Comparison of ENCODE assay signal across 10 mouse cellular contexts in the genomic region with DNA sequence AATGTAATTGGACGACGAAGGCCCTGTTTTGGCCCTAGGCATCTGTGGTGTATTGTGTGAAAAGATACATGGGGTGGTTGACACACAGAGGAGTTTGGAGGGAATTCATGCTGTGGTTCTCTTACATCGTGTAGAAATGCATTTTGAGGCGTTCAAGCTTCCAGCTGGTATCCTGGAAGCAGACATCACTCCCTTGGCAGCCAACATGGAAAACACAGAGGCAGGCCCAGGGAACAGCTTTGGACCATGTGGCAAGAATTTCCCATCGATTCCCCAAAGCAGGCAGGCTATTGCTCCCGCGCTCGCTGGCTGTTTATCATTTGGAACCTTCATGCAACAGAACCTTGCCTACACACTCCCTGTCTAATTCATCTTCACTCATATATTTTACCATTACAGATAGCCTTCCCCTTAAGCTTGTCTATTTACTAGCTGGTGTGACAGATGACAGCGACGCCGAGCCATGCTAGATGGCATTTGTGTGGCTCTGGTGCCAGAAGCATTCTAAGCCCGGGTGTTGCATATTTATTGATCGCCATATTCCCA.
DNase-seq lines count a peak whose midpoint lies in the region; ATAC-seq lines count a peak whose summit lies in the region.
"Had no signal": no experiment of that assay in that cellular context is flagged by ENCODE, and none has a peak within 500 bp of the region (broad histone marks: within the 10 kb centered on the region; RNA-seq: fewer than 3 reads in every experiment).

No protein-coding gene starts in this region.

- no peak overlapping the region for H3K4me2 ChIP-seq in hindbrain, embryonic 15.5 days

- no peak overlapping the region for H3K4me3 ChIP-seq in hindbrain, embryonic 15.5 days
- H3K4me3 ChIP-seq in hindbrain, embryonic 10.5 days: no peak overlapping the region

- H3K9me3 ChIP-seq in hindbrain, embryonic 15.5 days: no peaks in the 10 kb centered on the region
- no peaks in the 10 kb centered on the region for H3K9me3 ChIP-seq in hindbrain, embryonic 10.5 days

- no peaks in the 10 kb centered on the region for H3K36me3 ChIP-seq in hindbrain, embryonic 15.5 days
- no peaks in the 10 kb centered on the region for H3K36me3 ChIP-seq in hindbrain, embryonic 10.5 days
- H3K36me3 ChIP-seq: G1E had no signal

- ATAC-seq in hindbrain, embryonic 15.5 days (ENCODE audit: low FRiP score, low read depth): no peak

- peak overlapping the region; percentile 40; the same call in 1 of the 2 replicates for H3K27ac ChIP-seq in hindbrain, embryonic 15.5 days (replicated peaks)
- H3K27ac ChIP-seq in hindbrain, embryonic 10.5 days: no peak overlapping the region

- H3K4me1 ChIP-seq in hindbrain, embryonic 15.5 days (replicated peaks): peaks cover 23% of the 10 kb centered on the region
- no peaks in the 10 kb centered on the region for H3K4me1 ChIP-seq in hindbrain, embryonic 10.5 days (replicated peaks)

- WGBS in hindbrain, embryonic 15.5 days: 61% methylated on average over 13 of the region's 13 CpGs
- 88% methylated on average over 13 of the region's 13 CpGs for WGBS in hindbrain, embryonic 10.5 days

- no peak for DNase-seq in hindbrain, embryonic 10.5 days (ENCODE audit: low spot score)
- peak; percentile 21 to 50 for DNase-seq in frontal cortex, postnatal 36 days (ENCODE audit: low spot score in 2 of 2)
- peak; percentile 71 to 78 for DNase-seq in layer of hippocampus, postnatal 36 days
- peak; percentile 40 for DNase-seq in right cerebral cortex, postnatal 25 days
- no peak for DNase-seq in testis, postnatal 10 days (ENCODE audit: low spot score)
- DNase-seq in spleen, adult 18-20 months: no peak
- DNase-seq: adrenal gland, postnatal 36 days; kidney, adult 2 months had no signal

- H3K9ac ChIP-seq in hindbrain, embryonic 15.5 days: no peak overlapping the region

- no peaks in the 10 kb centered on the region for H3K27me3 ChIP-seq in hindbrain, embryonic 15.5 days
- no peaks in the 10 kb centered on the region for H3K27me3 ChIP-seq in hindbrain, embryonic 10.5 days (ENCODE audit: insufficient read depth, poor library complexity, severe bottlenecking)

Comparison
In these comparisons a context has a peak if more than half of its experiments do, and no peak if none do; other contexts are left out.
1. DNase-seq: peak in frontal cortex, postnatal 36 days (2 of 2), layer of hippocampus, postnatal 36 days (2 of 2) and right cerebral cortex, postnatal 25 days (single experiment); none in hindbrain, embryonic 10.5 days (single experiment), testis, postnatal 10 days (single experiment) and spleen, adult 18-20 months (0 of 2).